Comparison of ENCODE assay signal across 24 mouse cellular contexts in genomic region chr2:129893832-129894231, GRCm38 (mm10).
DNase-seq lines count a peak whose midpoint lies in the region; ATAC-seq and TF ChIP-seq lines count a peak whose summit lies in the region.
"Had no signal": no experiment of that assay in that cellular context is flagged by ENCODE, and none has a peak within 500 bp of the region (broad histone marks: within the 10 kb centered on the region; RNA-seq: fewer than 3 reads in every experiment).

No protein-coding gene starts in this region.

- peak overlapping the region; percentile 27; the same call in 1 of the 2 replicates for H3K4me2 ChIP-seq in heart, postnatal 0 days (ENCODE audit: low read depth, low read length)
- no peak overlapping the region for H3K4me2 ChIP-seq in heart, embryonic 12.5 days
- H3K4me2 ChIP-seq in hindbrain, embryonic 16.5 days (ENCODE audit: low read length): no peak overlapping the region
- H3K4me2 ChIP-seq in neural tube, embryonic 14.5 days (ENCODE audit: low read depth, low read length): peak overlapping the region; percentile 11; the same call in 1 of the 2 replicates
- H3K4me2 ChIP-seq: embryonic facial prominence, embryonic 15.5 days; forebrain, embryonic 12.5 days; heart, embryonic 15.5 days; liver, embryonic 12.5 days; midbrain, embryonic 13.5 days; stomach, embryonic 15.5 days had no signal

- no peak overlapping the region for H3K4me3 ChIP-seq in heart, postnatal 0 days (ENCODE audit: low read depth, low read length)
- H3K4me3 ChIP-seq in heart, embryonic 12.5 days: no peak overlapping the region
- H3K4me3 ChIP-seq in left cerebral cortex, adult 2 months: no peak overlapping the region
- no peak overlapping the region for H3K4me3 ChIP-seq in hindbrain, embryonic 16.5 days (ENCODE audit: low read length)
- no peak overlapping the region for H3K4me3 ChIP-seq in neural tube, embryonic 14.5 days (ENCODE audit: low read depth, low read length)
- H3K4me3 ChIP-seq: embryonic facial prominence, embryonic 10.5 days; embryonic facial prominence, embryonic 15.5 days; forebrain, embryonic 12.5 days; heart, embryonic 15.5 days; liver, embryonic 12.5 days; megakaryocyte, embryonic 14.5 days; midbrain, embryonic 13.5 days; stomach, embryonic 15.5 days had no signal

- H3K4me1 ChIP-seq in heart, postnatal 0 days (ENCODE audit: control insufficient read depth, insufficient read depth): peaks cover 5% of the 10 kb centered on the region; the same call in 1 of the 2 replicates
- peaks cover 9% of the 10 kb centered on the region for H3K4me1 ChIP-seq in heart, embryonic 12.5 days (replicated peaks)
- H3K4me1 ChIP-seq in hindbrain, embryonic 16.5 days (ENCODE audit: control insufficient read depth, insufficient read depth, low read depth, low read length): peaks cover 7% of the 10 kb centered on the region
- H3K4me1 ChIP-seq in neural tube, embryonic 14.5 days (ENCODE audit: control insufficient read depth, insufficient read depth, low read length): peaks cover 9% of the 10 kb centered on the region
- H3K4me1 ChIP-seq: embryonic facial prominence, embryonic 10.5 days; embryonic facial prominence, embryonic 15.5 days; forebrain, embryonic 12.5 days; liver, embryonic 12.5 days; midbrain, embryonic 13.5 days; stomach, embryonic 15.5 days had no signal

- WGBS in heart, postnatal 0 days: 77% methylated on average over 5 of the region's 5 CpGs
- 77% methylated on average over 5 of the region's 5 CpGs for WGBS in heart, embryonic 12.5 days
- WGBS in hindbrain, embryonic 16.5 days: 70% methylated on average over 5 of the region's 5 CpGs
- WGBS in neural tube, embryonic 14.5 days: 54% methylated on average over 5 of the region's 5 CpGs

- no peak for ATAC-seq in heart, postnatal 0 days (ENCODE audit: insufficient read depth, low read depth)
- no peak for ATAC-seq in heart, embryonic 12.5 days (ENCODE audit: insufficient number of reproducible peaks, low FRiP score)
- ATAC-seq in hindbrain, embryonic 16.5 days: 0 out of 2 replicates have a peak, but pooled peaks have one; percentile 24
- peak; percentile 46 for ATAC-seq in neural tube, embryonic 14.5 days (ENCODE audit: low read depth)
- ATAC-seq in inflammation-experienced regulatory T-cells, adult 6 months: no peak
- no peak for ATAC-seq in megakaryocyte-erythroid progenitor cell, adult 5-6 weeks (replicated peaks; ENCODE audit: low FRiP score, low TSS enrichment, poor library complexity, severe bottlenecking)
- ATAC-seq: activated CD4-positive, CD25-positive, alpha-beta regulatory T cell, adult 4 months; intestine, embryonic 16.5 days; liver, embryonic 12.5 days; liver, postnatal 0 days; midbrain, embryonic 13.5 days had no signal

- no peak for DNase-seq in heart, postnatal 0 days (ENCODE audit: low spot score)
- DNase-seq in left cerebral cortex, adult 2 months (ENCODE audit: extremely low spot score in 1 of 2, low spot score in 2 of 2): no peak
- no peak for DNase-seq in left cerebral cortex, adult 9 months (ENCODE audit: low spot score in 2 of 2)
- DNase-seq: adrenal gland, postnatal 36 days; cerebellum, adult 8-10 months; cerebellum, postnatal 25 days; gastrocnemius, postnatal 36 days; left cerebral cortex, postnatal 4 days had no signal

- no peak overlapping the region for H3K9ac ChIP-seq in heart, postnatal 0 days (replicated peaks; ENCODE audit: low read depth, low read length)
- no peak overlapping the region for H3K9ac ChIP-seq in heart, embryonic 12.5 days
- H3K9ac ChIP-seq in hindbrain, embryonic 16.5 days (ENCODE audit: low read depth, low read length): no peak overlapping the region
- no peak overlapping the region for H3K9ac ChIP-seq in neural tube, embryonic 14.5 days (replicated peaks; ENCODE audit: low read depth, low read length)
- H3K9ac ChIP-seq: embryonic facial prominence, embryonic 15.5 days; forebrain, embryonic 12.5 days; heart, embryonic 15.5 days; liver, embryonic 12.5 days; liver, postnatal 0 days; midbrain, embryonic 13.5 days; stomach, embryonic 15.5 days had no signal

- no peaks in the 10 kb centered on the region for H3K27me3 ChIP-seq in heart, postnatal 0 days (ENCODE audit: control insufficient read depth, insufficient read depth, low read length)
- H3K27me3 ChIP-seq in heart, embryonic 12.5 days (replicated peaks): no peaks in the 10 kb centered on the region
- H3K27me3 ChIP-seq in hindbrain, embryonic 16.5 days (replicated peaks; ENCODE audit: control insufficient read depth, insufficient read depth, low read length): no peaks in the 10 kb centered on the region
- no peaks in the 10 kb centered on the region for H3K27me3 ChIP-seq in neural tube, embryonic 14.5 days (ENCODE audit: control insufficient read depth, insufficient read depth, low read length)
- H3K27me3 ChIP-seq: embryonic facial prominence, embryonic 15.5 days; forebrain, embryonic 12.5 days; heart, embryonic 15.5 days; liver, embryonic 12.5 days; midbrain, embryonic 13.5 days; stomach, embryonic 15.5 days had no signal

- no peaks in the 10 kb centered on the region for H3K36me3 ChIP-seq in heart, postnatal 0 days (replicated peaks; ENCODE audit: control insufficient read depth, insufficient read depth, low read length)
- H3K36me3 ChIP-seq in heart, embryonic 12.5 days: no peaks in the 10 kb centered on the region
- no peaks in the 10 kb centered on the region for H3K36me3 ChIP-seq in hindbrain, embryonic 16.5 days (ENCODE audit: control insufficient read depth, insufficient read depth, low read length)
- H3K36me3 ChIP-seq in neural tube, embryonic 14.5 days (ENCODE audit: control insufficient read depth, insufficient read depth, low read length): no peaks in the 10 kb centered on the region
- H3K36me3 ChIP-seq: embryonic facial prominence, embryonic 10.5 days; embryonic facial prominence, embryonic 15.5 days; forebrain, embryonic 12.5 days; heart, embryonic 15.5 days; liver, embryonic 12.5 days; midbrain, embryonic 13.5 days; stomach, embryonic 15.5 days had no signal

- H3K9me3 ChIP-seq in heart, postnatal 0 days (replicated peaks; ENCODE audit: control insufficient read depth, low read length): 0 out of 2 replicates have a peak, but pooled peaks cover 6% of the 10 kb centered on the region
- peaks cover 4% of the 10 kb centered on the region for H3K9me3 ChIP-seq in heart, embryonic 12.5 days (replicated peaks)
- peaks cover 2% of the 10 kb centered on the region; the same call in 1 of the 2 replicates for H3K9me3 ChIP-seq in hindbrain, embryonic 16.5 days (ENCODE audit: control insufficient read depth, low read length)
- no peaks in the 10 kb centered on the region for H3K9me3 ChIP-seq in neural tube, embryonic 14.5 days (ENCODE audit: control insufficient read depth, low read length)
- H3K9me3 ChIP-seq: embryonic facial prominence, embryonic 10.5 days; embryonic facial prominence, embryonic 15.5 days; heart, embryonic 15.5 days; liver, embryonic 12.5 days; midbrain, embryonic 13.5 days; stomach, embryonic 15.5 days had no signal

- no peak overlapping the region for H3K27ac ChIP-seq in heart, postnatal 0 days (ENCODE audit: low read depth)
- no peak overlapping the region for H3K27ac ChIP-seq in heart, embryonic 12.5 days (ENCODE audit: poor library complexity, severe bottlenecking)
- peak overlapping the region; percentile 50 for H3K27ac ChIP-seq in left cerebral cortex, adult 2 months
- 0 out of 2 replicates have a peak overlapping the region, but pooled peaks have one; percentile 16 for H3K27ac ChIP-seq in hindbrain, embryonic 16.5 days (ENCODE audit: low read depth, low read length)
- H3K27ac ChIP-seq in neural tube, embryonic 14.5 days (ENCODE audit: low read depth, low read length): peak overlapping the region; percentile 6; the same call in 1 of the 2 replicates
- H3K27ac ChIP-seq: embryonic facial prominence, embryonic 10.5 days; embryonic facial prominence, embryonic 15.5 days; forebrain, embryonic 12.5 days; heart, embryonic 15.5 days; liver, embryonic 12.5 days; midbrain, embryonic 13.5 days; stomach, embryonic 15.5 days had no signal

- no peak for TF ChIP-seq EP300 in heart, postnatal 0 days (IDR thresholded peaks at IDR 0.05; ENCODE audit: low read depth)

- intact Hi-C loops in left cerebral cortex, adult 2 months (cut with DNase I): no loop called here

- no peak for TF ChIP-seq CTCF in heart, postnatal 0 days (IDR thresholded peaks at IDR 0.05; ENCODE audit: low read depth)
- TF ChIP-seq CTCF in left cerebral cortex, adult 2 months (IDR thresholded peaks at IDR 0.05): no peak

Comparison
In these comparisons a context has a peak if more than half of its experiments do, and no peak if none do; other contexts are left out.
1. H3K4me2 ChIP-seq: peak in heart, postnatal 0 days (single experiment) and neural tube, embryonic 14.5 days (single experiment); none in heart, embryonic 12.5 days (single experiment) and hindbrain, embryonic 16.5 days (single experiment).
2. ATAC-seq: peak in hindbrain, embryonic 16.5 days (single experiment) and neural tube, embryonic 14.5 days (single experiment); none in heart, postnatal 0 days (single experiment), heart, embryonic 12.5 days (single experiment), inflammation-experienced regulatory T-cells, adult 6 months (single experiment) and megakaryocyte-erythroid progenitor cell, adult 5-6 weeks (single experiment).
3. H3K27ac ChIP-seq: peak in left cerebral cortex, adult 2 months (single experiment), hindbrain, embryonic 16.5 days (single experiment) and neural tube, embryonic 14.5 days (single experiment); none in heart, postnatal 0 days (single experiment) and heart, embryonic 12.5 days (single experiment).